Mouse (Mus musculus) liver, postnatal 0 days (tissue): ENCODE measurements around the gene Apobec4.

Source experiments
- CTCF ChIP-seq: sonication (generic); IDR thresholded peaks from 2 replicates; pipeline ENCODE4 v1.5.1; 2016; ENCODE audit warnings: antibody characterized with exemption, low read depth
- EP300 ChIP-seq: IDR thresholded peaks from 2 replicates; pipeline ENCODE4 v1.6.1; 2016; ENCODE audit warnings: antibody characterized with exemption, low read depth, mild to moderate bottlenecking

- TF ChIP-seq CTCF, result no peak
- no peak for TF ChIP-seq EP300
Measured at GRCm38 (mm10) chr1:152800633-152801176, 50.4 kb downstream of the Apobec4 start.
